Mouse (Mus musculus) stomach, embryonic 16.5 days (tissue): ENCODE results near the gene Kmt5c. TPM values are rescaled to one million over a fixed set of nuclear protein-coding genes. Genes with fewer than 3 reads are reported as not detected.
A peak's percentile ranks its signal among the peaks of the same experiment; 100 is the strongest.

ENCODE experiments used
- ATAC-seq: fragments of 200-750 bp; cut with Nextera tagmentation; 2 replicates; pipeline ENCODE4 v1.8.0; 2017; ENCODE audit warnings: moderate number of reproducible peaks, moderate TSS enrichment; ENCODE audit not compliant: insufficient read depth, low FRiP score
- H3K27ac ChIP-seq: fragments of 300-500 bp; sonication (generic); 2 replicates; pipeline ENCODE4 v1.5.1; 2014; ENCODE audit warnings: low read length
- H3K27me3 ChIP-seq: fragments of 300-500 bp; sonication (generic); 2 replicates; pipeline ENCODE4 v1.6.1; 2014; ENCODE audit warnings: low read length, control low read depth, mixed read lengths; ENCODE audit not compliant: control insufficient read depth, insufficient read depth
- H3K36me3 ChIP-seq: fragments of 300-500 bp; sonication (generic); 2 replicates; pipeline ENCODE4 v1.6.1; 2014; ENCODE audit warnings: low read length; ENCODE audit not compliant: control insufficient read depth, insufficient read depth
- H3K4me1 ChIP-seq: fragments of 300-500 bp; sonication (generic); 2 replicates; pipeline ENCODE4 v1.6.1; 2014; ENCODE audit warnings: low read length, control low read depth, mixed read lengths; ENCODE audit not compliant: control insufficient read depth, insufficient read depth
- H3K4me2 ChIP-seq: fragments of 300-500 bp; sonication (generic); 2 replicates; pipeline ENCODE4 v1.6.1; 2014; ENCODE audit warnings: low read depth, low read length, mixed read lengths
- H3K4me3 ChIP-seq: fragments of 300-500 bp; sonication (generic); replicated peaks from 2 replicates; pipeline ENCODE4 v1.5.1; 2014; ENCODE audit warnings: mild to moderate bottlenecking, low read length
- H3K9ac ChIP-seq: fragments of 300-500 bp; sonication (generic); 2 replicates; pipeline ENCODE4 v1.6.1; 2014; ENCODE audit warnings: low read length
- H3K9me3 ChIP-seq: fragments of 300-500 bp; sonication (generic); replicated peaks from 2 replicates; pipeline ENCODE4 v1.6.1; 2016; ENCODE audit warnings: low read length, control low read depth; ENCODE audit not compliant: control insufficient read depth
- WGBS: fragments of 180-500 bp; shearing (Covaris S2); extraction: QIAGEN DNeasy Blood & Tissue Kit; methylation state at CpG from one replicate; pipeline ENCODE4 v1.1.7; 2014; 5-methylcytosine and 5-hydroxymethylcytosine counted together
- polyA plus RNA-seq: library from polyadenylated mRNA; unstranded; fragments of >200 nt; fragmentation: Nextera tagmentation; extraction: Ambion mirVana; gene quantifications from 2 replicates; pipeline ENCODE4 v1.2.1, GENCODE M21; 2015

The Kmt5c gene
- polyA plus RNA-seq, 1 experiment from 2014 or later, result 59.6 TPM

GRCm38 (mm10) chr7:4719276-4719675, 20.6 kb upstream of the Kmt5c start:
- Histone ChIP-seq H3K27ac (no peak overlapping the region), H3K4me3 (no peak overlapping the region), H3K4me1 (0 out of 2 replicates have a peak, but pooled peaks cover 4% of the 10 kb centered on the region), H3K4me2 (no peak overlapping the region), H3K9me3 (no peaks in the 10 kb centered on the region), H3K27me3 (no peaks in the 10 kb centered on the region), H3K36me3 (no peaks in the 10 kb centered on the region), H3K9ac (no peak overlapping the region)
- 83% methylated on average over 3 of the region's 3 CpGs for WGBS
- no peak for ATAC-seq

- Histone ChIP-seq H3K4me3 (peak overlapping the region; percentile 48), H3K27ac (peak overlapping the region; percentile 62), H3K4me2 (peak overlapping the region; percentile 68), H3K9me3 (no peaks in the 10 kb centered on the region), H3K4me1 (peaks cover 4% of the 10 kb centered on the region; the same call in 1 of the 2 replicates), H3K36me3 (no peaks in the 10 kb centered on the region), H3K27me3 (no peaks in the 10 kb centered on the region), H3K9ac (peak overlapping the region; percentile 59)
- ATAC-seq, result no peak
- 36% methylated on average over 12 of the region's 12 CpGs for WGBS
Observed at GRCm38 (mm10) chr7:4723508-4723907, 16.4 kb upstream of the Kmt5c start.

GRCm38 (mm10) chr7:4724359-4724758, 15.6 kb upstream of the Kmt5c start:
- 0 out of 2 replicates have a peak overlapping the region, but pooled peaks have one; percentile 59 for H3K9ac ChIP-seq
- no peaks in the 10 kb centered on the region for H3K36me3 ChIP-seq
- no peaks in the 10 kb centered on the region for H3K9me3 ChIP-seq
- peak overlapping the region; percentile 68; the same call in 1 of the 2 replicates for H3K4me2 ChIP-seq
- H3K4me1 ChIP-seq, result peaks cover 4% of the 10 kb centered on the region; the same call in 1 of the 2 replicates
- H3K27me3 ChIP-seq, result no peaks in the 10 kb centered on the region
- WGBS, result 25% methylated on average over 3 of the region's 3 CpGs
- peak overlapping the region; percentile 62 for H3K27ac ChIP-seq
- H3K4me3 ChIP-seq, result peak overlapping the region; percentile 48; the same call in 1 of the 2 replicates
- ATAC-seq, result peak; percentile 41; the same call in 1 of the 2 replicates

GRCm38 (mm10) chr7:4725169-4725568, 14.7 kb upstream of the Kmt5c start, which contains the start of gene Tmem150b:
Gene Tmem150b, minus strand, starts transcription at chr7:4725249.
- 55% methylated on average over 7 of the region's 7 CpGs for WGBS
- no peaks in the 10 kb centered on the region for H3K27me3 ChIP-seq
- H3K27ac ChIP-seq, result peak within 1 kb of the TSS; percentile 62
- no peaks in the 10 kb centered on the region for H3K9me3 ChIP-seq
- peaks cover 4% of the 10 kb centered on the region; the same call in 1 of the 2 replicates for H3K4me1 ChIP-seq
- H3K9ac ChIP-seq, result peak within 1 kb of the TSS; percentile 59
- H3K4me3 ChIP-seq, result peak within 1 kb of the TSS; percentile 48
- no peaks in the 10 kb centered on the region for H3K36me3 ChIP-seq
- peak; percentile 57; the same call in 1 of the 2 replicates for ATAC-seq
- H3K4me2 ChIP-seq, result peak within 1 kb of the TSS; percentile 68

- Histone ChIP-seq H3K36me3 (no peaks in the 10 kb centered on the region), H3K4me3 (no peak overlapping the region), H3K4me2 (no peak overlapping the region), H3K9me3 (no peaks in the 10 kb centered on the region), H3K9ac (no peak overlapping the region), H3K27ac (no peak overlapping the region), H3K4me1 (no peaks in the 10 kb centered on the region), H3K27me3 (no peaks in the 10 kb centered on the region)
- ATAC-seq, result no peak
- WGBS, result 80% methylated on average over 5 of the region's 5 CpGs
Observed at GRCm38 (mm10) chr7:4731090-4731489, 8.8 kb upstream of the Kmt5c start.

- H3K27me3 ChIP-seq, result no peaks in the 10 kb centered on the region
- no peak overlapping the region for H3K4me2 ChIP-seq
- no peak overlapping the region for H3K9ac ChIP-seq
- H3K4me1 ChIP-seq, result no peaks in the 10 kb centered on the region
- peak; percentile 69 for ATAC-seq
- H3K27ac ChIP-seq, result no peak overlapping the region
- no peaks in the 10 kb centered on the region for H3K9me3 ChIP-seq
- H3K36me3 ChIP-seq, result no peaks in the 10 kb centered on the region
- no peak overlapping the region for H3K4me3 ChIP-seq
- WGBS, result 54% methylated on average over 6 of the region's 6 CpGs
Observed at GRCm38 (mm10) chr7:4732968-4733392, 6.9 kb upstream of the Kmt5c start.

- 45% methylated on average over 10 of the region's 10 CpGs for WGBS
- H3K9ac ChIP-seq, result peak overlapping the region; percentile 50
- peaks cover 29% of the 10 kb centered on the region for H3K4me1 ChIP-seq
- H3K4me2 ChIP-seq, result peak overlapping the region; percentile 55
- ATAC-seq, result no peak
- H3K9me3 ChIP-seq, result no peaks in the 10 kb centered on the region
- H3K27me3 ChIP-seq, result no peaks in the 10 kb centered on the region
- peak overlapping the region; percentile 46 for H3K4me3 ChIP-seq
- H3K27ac ChIP-seq, result peak overlapping the region; percentile 66
- no peaks in the 10 kb centered on the region for H3K36me3 ChIP-seq
Observed at GRCm38 (mm10) chr7:4739041-4739543, 823 bp upstream of the Kmt5c start.

GRCm38 (mm10) chr7:4740309-4740727, 403 bp downstream of the Kmt5c start:
- no peaks in the 10 kb centered on the region for H3K36me3 ChIP-seq
- no peaks in the 10 kb centered on the region for H3K27me3 ChIP-seq
- peak overlapping the region; percentile 86 for H3K4me2 ChIP-seq
- H3K4me1 ChIP-seq, result peaks cover 29% of the 10 kb centered on the region
- WGBS, result 0% methylated on average over 14 of the region's 14 CpGs
- H3K4me3 ChIP-seq, result peak overlapping the region; percentile 69
- H3K9ac ChIP-seq, result peak overlapping the region; percentile 90
- H3K9me3 ChIP-seq, result no peaks in the 10 kb centered on the region
- peak; percentile 7; the same call in 1 of the 2 replicates for ATAC-seq
- peak overlapping the region; percentile 89 for H3K27ac ChIP-seq

- 3% methylated on average over 4 of the region's 4 CpGs for WGBS
- no peak for ATAC-seq
- no peaks in the 10 kb centered on the region for H3K27me3 ChIP-seq
- peak overlapping the region; percentile 90 for H3K9ac ChIP-seq
- H3K4me3 ChIP-seq, result peak overlapping the region; percentile 69
- peaks cover 4% of the 10 kb centered on the region; the same call in 1 of the 2 replicates for H3K36me3 ChIP-seq
- H3K4me1 ChIP-seq, result peaks cover 29% of the 10 kb centered on the region
- peak overlapping the region; percentile 89 for H3K27ac ChIP-seq
- H3K9me3 ChIP-seq, result no peaks in the 10 kb centered on the region
- H3K4me2 ChIP-seq, result peak overlapping the region; percentile 86
Observed at GRCm38 (mm10) chr7:4741151-4741550, 1.2 kb downstream of the Kmt5c start.
